Mouse (Mus musculus) spleen, adult 2 months (tissue): ENCODE measurements at regions not wholly inside any gene's neighbourhood (a gene's known extent, or its start where the extent isn't known, plus 50 kb on each side); places are given as distances from the start of the nearest gene placed in this dataset.
"Not testable (repeated sequence)": the region's sequence is repeated elsewhere in the genome, so short reads cannot be mapped to it uniquely, and the experiment has no call there.

Source experiments
- DNase-seq, 2 experiments: peaks; one replicate each; pipeline versions ENCODE4 v3.0.0 to v3.0.0-alpha.2; 2012 to 2021; ENCODE audit warnings: low spot score in 2 of 2, low read depth in 1 of 2
- H3K27ac ChIP-seq: fragments of 200-500 bp; 2 replicates; pipeline ENCODE4 v1.5.1; 2012; ENCODE audit warnings: low read length, inconsistent platforms; ENCODE audit not compliant: insufficient read depth
- H3K27me3 ChIP-seq: fragments of 200-500 bp; 2 replicates; pipeline ENCODE4 v1.6.1; 2012; ENCODE audit warnings: mild to moderate bottlenecking, moderate library complexity, low read length, inconsistent platforms; ENCODE audit not compliant: control insufficient read depth, insufficient read depth
- H3K36me3 ChIP-seq: fragments of 200-500 bp; 2 replicates; pipeline ENCODE4 v1.6.1; 2012; ENCODE audit warnings: mild to moderate bottlenecking, low read length, inconsistent platforms; ENCODE audit not compliant: control insufficient read depth, insufficient read depth
- H3K4me1 ChIP-seq: fragments of 200-500 bp; 2 replicates; pipeline ENCODE4 v1.6.1; 2011; ENCODE audit warnings: inconsistent platforms; ENCODE audit not compliant: control insufficient read depth, insufficient read depth, insufficient read length
- H3K4me3 ChIP-seq: fragments of 200-500 bp; 2 replicates; pipeline ENCODE4 v1.5.1; 2011; ENCODE audit warnings: mild to moderate bottlenecking, inconsistent platforms; ENCODE audit not compliant: insufficient read depth, insufficient read length; ENCODE audit errors: extremely low read depth
- CTCF ChIP-seq: fragments of 200-500 bp; IDR thresholded peaks from 2 replicates; pipeline ENCODE4 v1.5.1; 2011; ENCODE audit warnings: mild to moderate bottlenecking, inconsistent platforms; ENCODE audit not compliant: insufficient read depth, insufficient read length, insufficient replicate concordance; ENCODE audit errors: extremely low read depth
- POLR2A ChIP-seq: fragments of 200-500 bp; IDR thresholded peaks from 2 replicates; pipeline ENCODE4 v1.6.1; 2011; ENCODE audit warnings: low read depth, low read length, inconsistent platforms
- WGBS: fragments of 180-500 bp; shearing (Covaris S2); methylation state at CpG from one replicate; pipeline ENCODE4 v1.1.7; 2018; 5-methylcytosine and 5-hydroxymethylcytosine counted together

DNA sequence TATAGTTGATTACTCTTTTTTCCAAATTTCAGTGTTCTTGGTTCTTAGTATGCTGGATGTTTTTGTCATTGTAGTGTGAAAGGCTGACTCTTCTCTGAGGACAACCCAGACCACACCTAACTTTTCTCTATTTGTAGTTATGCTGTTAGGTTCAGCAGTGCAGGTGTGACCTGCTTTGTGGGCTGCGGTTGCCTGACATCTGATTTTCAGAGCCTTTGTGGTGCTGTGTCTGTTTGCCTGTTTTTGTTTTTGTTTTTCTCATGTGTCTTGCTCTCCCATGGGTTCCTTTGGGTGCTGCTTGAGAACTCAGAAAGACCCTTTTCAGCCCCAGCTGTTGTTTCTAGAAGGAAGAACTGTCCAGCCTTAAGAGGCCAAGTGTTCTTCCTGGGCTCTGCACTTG lies 52.0 kb upstream of the Trpm1 start:
- Histone ChIP-seq H3K27me3 (no peaks in the 10 kb centered on the region), H3K4me1 (peaks cover 4% of the 10 kb centered on the region; the same call in 1 of the 2 replicates), H3K4me3 (no peak overlapping the region), H3K36me3 (no peaks in the 10 kb centered on the region), H3K27ac (peak overlapping the region; percentile 57)
- no peak for TF ChIP-seq CTCF
- TF ChIP-seq POLR2A: no peak
- peak in 1 of 2 experiments; percentile 46 for DNase-seq
- whole genome bisulfite sequencing: 70% methylated on average over 1 of the region's 1 CpGs

DNA sequence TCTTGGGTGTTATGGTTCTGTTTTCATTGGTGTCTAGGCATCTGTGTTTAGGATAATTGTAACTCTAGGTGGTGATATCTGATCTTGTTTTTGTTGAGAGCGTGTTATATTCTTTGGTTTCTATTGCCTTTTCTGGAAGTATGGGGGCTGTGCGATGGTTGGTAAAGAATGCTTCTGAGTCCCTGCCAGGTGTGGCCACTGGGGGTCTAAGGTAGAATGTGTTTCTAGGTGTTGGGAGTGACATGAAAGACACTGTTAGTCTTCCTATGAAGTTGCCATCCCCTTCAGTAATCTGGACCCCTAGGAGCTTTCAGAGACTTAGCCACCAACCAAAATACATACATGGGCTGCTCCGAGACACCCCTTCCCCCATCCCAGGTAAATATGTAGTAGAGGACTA lies 54.0 kb upstream of the Trpm1 start:
- H3K27me3 ChIP-seq: no peaks in the 10 kb centered on the region
- 89% methylated on average over 3 of the region's 3 CpGs for WGBS
- H3K27ac ChIP-seq: no peak overlapping the region
- no peak for TF ChIP-seq CTCF
- TF ChIP-seq POLR2A: no peak
- H3K4me1 ChIP-seq: peaks cover 4% of the 10 kb centered on the region; the same call in 1 of the 2 replicates
- no peak overlapping the region for H3K4me3 ChIP-seq
- no peaks in the 10 kb centered on the region for H3K36me3 ChIP-seq
- no peak for DNase-seq

DNA sequence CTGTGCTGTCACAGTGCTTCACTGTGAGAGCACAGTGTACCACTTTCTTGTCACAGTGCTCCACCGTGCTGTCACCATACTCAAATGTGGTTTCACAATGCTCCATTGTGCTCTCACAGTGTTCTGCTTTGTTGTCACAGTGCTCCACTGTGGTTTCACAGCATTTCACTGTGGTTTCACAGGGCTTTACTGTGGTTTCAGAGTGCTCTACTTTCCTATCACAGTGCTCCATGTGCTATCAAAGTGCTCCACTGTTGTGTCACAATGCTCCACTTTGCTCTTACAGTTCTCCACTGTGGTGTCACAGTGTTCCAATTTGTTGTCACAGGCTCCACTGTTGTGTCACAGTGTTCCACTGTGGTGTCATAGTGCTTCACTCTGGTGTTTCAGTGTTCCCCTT lies 63.6 kb upstream of the Trpm1 start:
- no peak for DNase-seq
- Histone ChIP-seq H3K27me3 (no peaks in the 10 kb centered on the region), H3K4me1 (no peaks in the 10 kb centered on the region), H3K4me3 (no peak overlapping the region), H3K36me3 (no peaks in the 10 kb centered on the region), H3K27ac (no peak overlapping the region)
- WGBS: 42% methylated on average over 1 of the region's 1 CpGs
- no peak for TF ChIP-seq POLR2A
- no peak for TF ChIP-seq CTCF

DNA sequence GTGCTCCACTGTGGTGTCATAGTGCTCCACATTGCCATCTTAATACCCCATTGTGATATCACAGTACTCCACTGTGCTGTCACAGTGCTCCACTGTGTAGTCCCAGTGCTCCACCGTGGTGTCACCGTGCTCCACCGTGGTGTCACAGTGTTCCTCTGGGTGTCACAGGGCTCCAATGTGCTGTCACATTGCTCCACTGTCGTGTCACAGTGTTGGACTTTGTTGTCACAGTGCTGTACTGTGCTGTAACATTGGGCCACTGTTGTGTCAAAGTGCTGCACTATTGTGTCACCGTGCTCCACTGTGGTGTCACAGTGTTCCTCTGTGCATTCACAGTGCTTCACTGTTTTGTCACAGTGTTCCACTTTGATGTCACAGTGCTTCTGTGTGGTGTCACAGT lies 64.6 kb upstream of the Trpm1 start:
- H3K4me1 ChIP-seq: no peaks in the 10 kb centered on the region
- DNase-seq: no peak
- TF ChIP-seq CTCF (no peak; the same call in 1 of the 2 replicates), POLR2A (no peak)
- 93% methylated on average over 5 of the region's 5 CpGs for WGBS
- no peaks in the 10 kb centered on the region for H3K36me3 ChIP-seq
- no peak overlapping the region for H3K4me3 ChIP-seq
- no peaks in the 10 kb centered on the region for H3K27me3 ChIP-seq
- H3K27ac ChIP-seq: no peak overlapping the region

DNA sequence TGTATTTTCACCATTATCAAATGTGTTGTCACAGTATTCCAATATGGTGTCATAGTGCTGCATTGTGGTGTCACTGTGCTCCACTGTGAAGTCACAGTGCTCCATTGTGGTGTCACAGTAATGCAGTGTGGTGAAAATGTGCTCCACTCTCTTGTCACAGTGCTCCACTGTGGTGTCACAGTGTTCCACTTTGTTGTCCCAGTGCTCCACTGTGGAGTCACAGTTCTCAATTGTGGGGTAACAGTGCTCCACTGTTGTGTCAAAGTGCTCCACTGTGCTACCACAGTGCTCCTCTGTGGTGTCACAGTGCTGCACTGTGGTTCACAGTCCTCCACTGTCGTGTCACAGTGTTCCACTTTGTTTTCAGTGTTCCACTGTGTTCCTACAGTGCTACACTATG lies 69.7 kb upstream of the Trpm1 start:
- H3K4me3 ChIP-seq, H3K27me3 ChIP-seq, H3K4me1 ChIP-seq, H3K27ac ChIP-seq, DNase-seq, H3K36me3 ChIP-seq: not testable (repeated sequence)
- WGBS: 59% methylated on average over 1 of the region's 1 CpGs

DNA sequence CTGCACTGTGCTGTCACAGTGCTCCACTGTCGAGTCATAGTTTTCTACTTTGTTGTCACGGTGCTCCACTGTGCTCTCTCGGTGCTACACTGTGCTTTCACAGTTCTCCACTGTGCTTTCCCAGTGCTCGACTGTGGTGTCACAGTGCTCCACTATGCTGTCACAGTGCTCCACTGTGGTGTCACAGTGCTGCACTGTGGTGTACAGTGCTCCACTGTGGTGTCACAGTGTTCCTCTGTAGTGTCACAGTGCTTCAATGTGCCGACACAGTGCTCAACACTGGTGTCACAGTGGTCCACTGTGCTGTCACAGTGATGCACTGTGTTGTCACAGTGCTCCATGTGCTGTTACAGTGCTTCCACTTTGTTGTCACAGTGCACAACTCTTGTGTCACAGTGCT lies 71.0 kb upstream of the Trpm1 start:
- Histone ChIP-seq H3K27ac (no peak overlapping the region), H3K27me3 (no peaks in the 10 kb centered on the region), H3K36me3 (no peaks in the 10 kb centered on the region), H3K4me1 (no peaks in the 10 kb centered on the region), H3K4me3 (no peak overlapping the region)
- 88% methylated on average over 5 of the region's 5 CpGs for WGBS
- TF ChIP-seq CTCF: no peak
- no peak for TF ChIP-seq POLR2A
- DNase-seq: no peak

DNA sequence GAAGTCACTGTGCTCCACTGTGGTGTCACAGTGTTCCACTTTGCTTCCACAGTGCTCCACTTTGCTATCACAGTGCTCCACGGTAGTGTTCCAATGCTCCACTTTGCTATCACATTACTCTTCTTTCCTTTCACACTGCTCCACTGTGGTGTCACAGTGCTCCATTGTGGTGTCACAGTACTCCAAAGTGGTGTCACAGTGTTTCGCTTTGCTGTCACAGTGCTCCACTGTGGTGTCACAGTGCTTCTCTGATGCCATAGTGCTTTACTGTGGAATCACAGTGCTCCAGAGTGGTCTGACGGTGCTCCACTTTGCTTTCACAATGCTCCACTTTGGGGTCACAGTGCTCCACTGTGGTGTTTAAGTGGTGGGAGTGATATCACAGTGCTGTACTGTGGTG lies 71.4 kb upstream of the Trpm1 start:
- Histone ChIP-seq H3K27ac (no peak overlapping the region), H3K27me3 (no peaks in the 10 kb centered on the region), H3K4me3 (no peak overlapping the region), H3K4me1 (no peaks in the 10 kb centered on the region), H3K36me3 (no peaks in the 10 kb centered on the region)
- DNase-seq: no peak
- no peak for TF ChIP-seq POLR2A
- no peak for TF ChIP-seq CTCF
- 94% methylated on average over 3 of the region's 3 CpGs for WGBS

DNA sequence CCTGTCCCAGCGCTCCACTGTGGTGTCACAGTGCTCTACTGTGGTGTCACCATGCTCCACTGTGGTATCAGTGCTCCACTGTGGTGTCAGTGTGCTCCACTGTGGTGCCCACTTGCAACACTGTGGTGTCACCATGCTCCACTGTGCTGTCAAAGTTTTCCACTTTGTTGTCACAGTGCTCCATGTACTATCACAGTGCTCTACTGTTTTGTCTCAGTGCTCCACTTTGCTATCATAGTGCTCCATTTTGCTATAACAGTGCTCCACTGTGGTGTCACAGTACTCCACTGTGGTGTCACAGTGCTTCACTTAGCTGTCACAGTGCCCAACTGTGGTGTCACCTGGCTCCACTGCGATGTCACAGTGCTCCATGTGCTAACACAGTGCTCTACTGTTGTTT lies 72.0 kb upstream of the Trpm1 start:
- Histone ChIP-seq H3K4me3 (no peak overlapping the region), H3K27me3 (no peaks in the 10 kb centered on the region), H3K27ac (no peak overlapping the region), H3K36me3 (no peaks in the 10 kb centered on the region), H3K4me1 (no peaks in the 10 kb centered on the region)
- TF ChIP-seq POLR2A (no peak), CTCF (no peak)
- WGBS: 78% methylated on average over 2 of the region's 2 CpGs
- no peak for DNase-seq
